Mouse (Mus musculus): ENCODE results near the gene Fam69b.

GRCm38 (mm10) chr2:26628792-26629437 is 658 bp downstream of the Fam69b start:
- TF ChIP-seq HCFC1 (IDR thresholded peaks at IDR 0.05; ENCODE audit: borderline replicate concordance, insufficient read depth, low read length) (no peak), ZNF384 (IDR thresholded peaks at IDR 0.05; ENCODE audit: low read depth, low read length) (no peak), MAFK (IDR thresholded peaks at IDR 0.05; ENCODE audit: insufficient read depth, low read depth, low read length) (no peak), CHD2 (IDR thresholded peaks at IDR 0.05; ENCODE audit: low read depth, low read length) (no peak)
